Mouse (Mus musculus): ENCODE results near the gene Fau. TPM values are rescaled to one million over a fixed set of nuclear protein-coding genes. Genes with fewer than 3 reads are reported as not detected.
"Not testable (repeated sequence)": the region's sequence is repeated elsewhere in the genome, so short reads cannot be mapped to it uniquely, and the experiment has no call there.

Fau gene
- 1,000 to 10,000 TPM; 1,027 to 1,106 (median 1,086) TPM for total RNA-seq (2022)

GRCm38 (mm10) chr19:6057313-6058096 lies at the start of gene Fau, which contains the start of gene Mrpl49:
Gene Fau, plus strand, starts transcription at chr19:6057844.
Gene Mrpl49, minus strand, starts transcription at chr19:6057785.
- DNase-seq: peak; percentile 98

DNA sequence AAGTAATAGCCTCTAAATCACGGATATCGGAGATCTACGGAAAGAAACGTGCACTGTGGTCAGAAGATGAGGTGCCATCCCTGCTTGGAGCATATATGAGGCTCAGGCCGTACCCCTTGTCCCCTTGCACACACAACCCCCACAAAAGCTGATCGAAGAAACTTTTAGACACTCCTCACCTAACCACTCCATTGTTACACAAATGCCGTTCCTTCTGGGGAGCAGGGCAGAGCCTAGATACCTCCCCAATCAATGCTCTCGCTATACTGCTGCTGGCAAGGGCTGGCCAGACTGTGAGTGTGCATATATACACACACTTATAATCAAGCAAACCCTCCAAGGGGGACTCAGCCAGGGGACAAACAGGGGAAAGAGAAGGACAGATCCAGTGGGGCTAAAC lies 48.5 kb upstream of the Fau start:
- DNase-seq: no peak

DNA sequence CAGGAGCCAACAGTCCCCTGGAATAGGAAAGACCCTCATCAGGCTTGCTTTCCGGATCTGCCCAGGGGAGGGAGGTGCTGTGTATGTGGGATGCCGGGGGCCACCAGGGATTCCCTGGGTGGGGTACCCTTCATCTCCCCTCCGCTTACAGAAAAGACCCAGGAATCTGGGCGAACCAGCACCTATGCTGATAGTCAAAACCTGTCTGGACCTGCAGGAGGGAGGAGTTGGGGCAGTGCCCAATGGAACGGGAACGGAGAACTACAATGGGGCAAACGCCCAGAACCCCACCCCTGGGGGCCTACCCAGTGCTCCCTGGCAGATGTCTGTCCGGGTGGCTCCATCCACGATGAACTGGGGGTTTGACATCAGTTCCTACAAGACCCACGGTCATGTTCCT lies 44.0 kb upstream of the Fau start:
- DNase-seq: no peak

- peak; percentile 28 for DNase-seq
Observed at GRCm38 (mm10) chr19:6014991-6015510, 42.6 kb upstream of the Fau start.

- DNase-seq: peak; percentile 56
Observed at GRCm38 (mm10) chr19:6015511-6016315, 41.9 kb upstream of the Fau start, which contains the start of gene Capn1. Gene Capn1, minus strand, starts transcription at chr19:6015897.

GRCm38 (mm10) chr19:6016532-6016931 lies 41.1 kb upstream of the Fau start:
- no peak for DNase-seq

GRCm38 (mm10) chr19:6018142-6019089 lies 39.2 kb upstream of the Fau start:
- peak; percentile 77 for DNase-seq

DNA sequence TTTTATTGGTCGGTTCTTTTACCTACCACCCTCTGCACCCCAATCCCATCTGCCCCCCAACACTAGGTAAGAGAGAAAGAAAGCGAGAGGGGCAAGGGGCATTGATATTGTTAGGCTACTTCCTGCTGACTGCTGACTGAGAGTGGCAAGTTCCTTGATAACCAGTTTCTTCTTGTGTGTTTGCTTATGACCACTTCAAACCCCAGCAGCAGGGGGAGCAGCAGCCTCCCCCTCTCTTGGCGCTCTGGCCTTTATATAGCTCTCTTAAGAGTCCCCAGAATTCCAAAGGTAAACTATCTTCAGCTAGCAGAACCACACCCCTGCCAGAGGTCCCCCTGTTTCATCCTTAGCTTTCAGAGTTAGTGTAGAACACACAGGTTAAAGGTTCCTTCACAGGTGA lies 37.4 kb upstream of the Fau start:
- DNase-seq: no peak

DNA sequence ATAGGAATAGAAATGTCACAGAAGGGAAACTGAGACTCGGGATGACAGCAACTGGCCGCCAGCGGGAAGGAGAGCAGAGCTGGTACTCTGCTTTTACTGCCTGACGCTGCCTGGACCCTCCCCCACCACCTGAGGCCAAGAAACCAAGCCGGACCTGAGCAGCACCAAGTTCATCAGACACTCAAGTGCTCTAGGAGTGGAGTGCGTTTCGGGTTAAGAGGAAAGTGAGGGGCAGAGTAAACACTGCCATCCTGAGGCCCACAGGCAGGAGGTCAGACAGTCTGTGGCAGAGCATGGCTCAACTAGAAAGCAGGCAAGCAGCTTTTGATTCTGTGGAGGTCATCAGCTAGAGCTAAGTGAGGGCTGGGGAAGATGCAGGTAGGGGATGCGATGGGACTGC lies 34.6 kb upstream of the Fau start:
- DNase-seq: no peak

DNA sequence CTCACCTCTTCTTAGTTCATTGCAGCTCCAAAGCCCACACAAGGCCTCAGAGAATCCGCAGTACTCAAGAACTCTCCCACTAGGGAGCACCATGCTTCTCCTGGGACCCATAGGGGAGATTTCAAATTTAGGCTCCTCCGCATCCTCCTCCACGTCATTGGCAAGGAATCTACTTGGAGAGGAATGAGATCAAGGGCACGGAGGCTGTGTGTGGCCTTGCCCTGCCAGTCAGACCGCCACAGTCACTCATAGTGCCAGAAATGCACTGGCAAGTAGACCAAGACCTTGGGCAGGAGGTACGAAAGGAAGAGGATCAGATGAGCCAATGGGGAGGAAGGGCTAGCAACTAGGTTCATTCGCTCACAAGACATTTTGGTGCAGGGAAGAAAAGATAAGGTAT lies 33.7 kb upstream of the Fau start:
- peak; percentile 81 for DNase-seq

GRCm38 (mm10) chr19:6028991-6029390 lies 28.7 kb upstream of the Fau start:
- no peak for DNase-seq

DNA sequence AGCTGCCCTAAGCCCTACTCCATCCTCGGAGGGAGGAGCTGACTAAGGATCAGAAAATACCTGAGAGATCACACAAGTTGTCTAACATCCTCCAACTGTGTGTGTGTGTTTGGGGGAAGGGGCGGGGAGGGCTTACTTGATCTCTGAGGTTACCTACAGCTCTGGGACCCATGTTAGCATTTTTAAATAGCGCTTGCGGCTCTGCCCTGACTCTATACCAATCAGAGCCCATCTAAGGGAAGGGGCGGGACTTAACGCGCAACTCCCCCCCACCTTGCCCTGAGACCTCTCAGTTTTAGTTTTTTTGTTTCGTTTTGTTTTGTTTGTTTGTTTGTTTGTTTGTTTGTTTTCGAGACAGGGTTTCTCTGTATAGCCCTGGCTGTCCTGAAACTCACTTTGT lies 28.2 kb upstream of the Fau start:
- no peak for DNase-seq

DNA sequence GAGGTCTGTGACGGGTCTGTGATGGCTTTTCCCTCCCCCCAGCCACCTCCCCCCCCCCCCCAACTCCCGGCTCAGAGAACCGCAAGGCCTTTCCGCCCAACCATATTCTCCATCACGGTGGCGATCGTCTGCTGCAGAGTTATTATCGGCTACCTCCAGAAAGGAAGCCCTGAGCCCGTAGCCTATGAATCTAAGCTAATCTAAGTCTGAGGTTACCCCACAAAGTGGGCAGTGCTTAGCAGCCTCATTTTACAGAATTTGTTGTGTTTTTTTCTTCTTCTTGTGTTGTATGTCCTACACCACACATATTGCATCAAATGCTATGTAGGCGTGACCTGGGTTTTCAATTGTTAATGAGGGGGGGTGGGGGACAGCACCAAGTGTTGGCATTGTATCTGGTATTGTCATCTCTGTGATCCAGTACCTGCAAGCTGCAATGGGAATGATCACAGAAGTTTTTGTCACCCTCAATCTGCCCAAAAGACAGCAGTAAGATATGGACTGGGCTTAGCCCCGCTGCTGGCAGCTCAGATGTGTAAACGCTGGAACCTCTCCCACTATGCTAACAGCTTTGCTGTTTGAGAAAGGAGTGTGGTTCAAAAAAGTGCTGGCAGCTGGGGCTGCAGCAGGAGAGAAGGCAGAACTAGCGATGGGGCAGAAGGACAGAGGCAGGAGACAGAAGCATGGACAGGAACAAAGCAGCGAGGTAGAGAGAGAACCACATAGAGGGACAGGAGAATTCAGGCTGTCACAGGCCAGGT lies 26.9 kb upstream of the Fau start:
- DNase-seq: no peak

DNA sequence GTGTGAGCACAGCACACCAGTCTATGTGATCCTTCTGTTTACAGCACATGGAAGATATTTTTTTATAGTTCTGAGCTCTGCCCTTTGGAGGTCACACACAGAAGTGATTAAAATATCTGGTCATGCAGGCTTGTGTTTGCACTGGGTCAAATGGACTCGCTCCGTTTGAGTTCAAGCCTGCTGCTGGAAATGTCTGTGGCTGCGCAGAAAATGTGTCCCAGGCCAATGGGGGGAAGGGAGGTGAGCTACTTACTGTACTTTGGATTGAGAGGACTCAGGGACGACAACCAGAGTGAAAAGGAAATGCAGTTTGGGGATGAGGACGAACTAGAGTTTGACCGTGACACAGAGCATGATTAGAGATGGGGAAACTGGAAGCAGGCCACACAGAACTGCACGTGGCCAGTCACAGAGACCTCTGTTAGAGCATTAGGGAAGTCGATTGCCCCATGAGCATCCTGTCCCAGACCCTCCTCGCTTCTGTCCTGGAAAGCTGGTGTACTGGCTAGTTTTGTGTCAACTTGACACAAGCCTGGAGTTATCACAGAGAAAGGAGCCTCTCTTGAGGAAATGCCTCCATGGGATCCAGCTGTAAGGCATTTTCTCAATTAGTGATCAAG lies 21.6 kb upstream of the Fau start:
- DNase-seq: no peak

GRCm38 (mm10) chr19:6037695-6038094 lies 19.9 kb upstream of the Fau start:
- no peak for DNase-seq

- DNase-seq: no peak
Observed at GRCm38 (mm10) chr19:6038326-6038725, 19.3 kb upstream of the Fau start.

GRCm38 (mm10) chr19:6040002-6040401 lies 17.6 kb upstream of the Fau start:
- DNase-seq: no peak

DNA sequence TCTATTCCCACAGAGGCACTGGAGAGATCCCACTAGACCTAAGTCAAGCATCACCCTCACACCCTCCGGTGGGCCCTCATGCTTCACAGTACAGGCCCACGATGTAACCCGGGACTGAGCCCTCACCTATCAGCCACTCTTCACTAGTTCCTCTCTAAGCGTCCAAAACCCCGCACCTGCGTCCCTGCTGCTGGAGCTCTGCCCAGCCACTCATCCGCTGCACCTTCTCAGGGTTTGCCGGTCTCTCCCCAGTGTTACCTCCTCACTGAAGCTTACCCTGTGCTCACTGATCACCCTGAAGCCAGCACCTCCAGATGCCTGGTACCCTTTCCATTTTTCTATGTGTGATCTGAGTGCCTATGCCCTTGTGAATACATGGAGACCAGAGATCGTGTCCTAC lies 15.4 kb upstream of the Fau start:
- DNase-seq: no peak

DNA sequence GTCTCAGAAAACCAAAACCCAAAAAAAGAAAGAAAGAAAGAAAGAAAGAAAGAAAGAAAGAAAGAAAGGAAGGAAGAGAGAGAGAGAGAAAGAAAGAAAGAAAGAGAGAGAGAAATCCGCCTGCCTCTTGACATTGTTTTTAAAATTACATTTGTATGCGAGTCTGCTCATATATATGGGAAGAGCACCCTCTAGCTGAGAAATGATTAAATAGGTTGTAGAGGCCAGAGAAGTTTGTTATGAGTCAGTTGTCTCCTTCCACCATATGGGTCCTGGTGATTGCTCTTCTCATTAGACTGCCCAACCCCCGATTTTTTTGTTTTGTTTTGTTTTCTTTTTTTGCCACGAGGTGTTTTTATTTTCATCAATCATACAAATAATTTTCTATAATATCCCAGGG lies 13.5 kb upstream of the Fau start:
- DNase-seq: not testable (repeated sequence)

DNA sequence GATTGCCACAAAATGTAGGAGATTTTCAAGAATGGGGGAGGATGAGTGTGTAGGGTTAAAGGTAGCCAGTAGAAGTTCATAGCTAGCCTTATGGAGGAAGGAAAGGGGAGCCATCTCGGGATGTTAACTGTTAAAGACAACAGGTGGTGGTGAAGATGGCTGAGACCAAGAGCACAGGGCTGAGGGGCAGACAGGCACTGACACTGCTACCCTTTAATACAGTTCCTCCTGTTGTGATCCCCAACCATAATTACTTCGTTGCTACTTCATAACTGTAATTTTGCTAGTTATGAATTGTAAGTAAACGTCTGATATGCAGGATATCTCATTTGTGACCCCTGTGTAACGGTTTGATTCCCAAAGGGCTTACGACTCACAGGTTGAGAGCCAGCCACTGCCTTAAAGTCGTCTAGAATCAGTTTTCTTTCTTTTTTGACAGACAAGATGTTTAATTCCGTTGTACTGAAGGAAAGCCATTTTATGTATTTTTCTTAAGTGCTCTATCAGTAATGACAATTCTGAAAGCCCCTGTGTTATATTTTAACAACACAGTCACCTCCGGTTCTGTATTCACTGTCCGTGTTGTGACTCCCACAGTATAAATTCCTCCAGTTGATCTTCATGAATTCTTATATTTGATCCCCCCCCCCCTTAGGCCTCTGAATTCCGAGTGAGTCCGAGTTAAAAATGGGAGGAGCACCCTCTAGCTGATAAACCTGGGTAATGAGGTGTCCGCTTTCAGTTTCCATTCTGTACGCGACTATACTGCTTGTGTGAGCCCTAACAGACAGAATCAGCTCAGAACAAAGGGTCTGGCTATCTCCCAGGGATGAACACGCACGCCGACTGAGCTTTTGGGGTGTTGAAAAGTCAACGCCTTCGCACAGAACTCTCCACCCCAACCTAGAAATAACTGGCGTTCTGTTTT lies 12.0 kb upstream of the Fau start:
- no peak for DNase-seq

All from adrenal gland, adult 8-10 months (tissue).